Mouse (Mus musculus): ENCODE measurements around the gene Plch1.

Gene Plch1

DNA sequence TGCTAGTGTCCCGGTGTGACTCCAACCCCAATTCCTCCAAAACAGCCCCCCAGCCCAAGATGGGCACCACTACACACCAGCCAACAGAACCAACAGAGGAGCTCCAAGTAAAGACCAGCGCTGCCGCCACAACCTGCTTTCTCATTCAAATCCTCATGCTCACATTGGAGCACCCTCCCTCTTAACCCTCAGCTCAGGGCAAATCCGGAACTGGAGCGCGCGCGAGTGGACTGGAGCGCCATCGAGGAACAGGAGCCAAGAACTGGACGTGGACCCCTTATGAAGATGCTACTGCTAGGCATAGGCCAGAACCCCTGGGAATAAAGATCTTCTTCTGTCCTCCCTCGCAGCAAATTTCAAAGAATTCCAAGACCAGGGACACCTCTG lies at the start of gene Plch1:
TSS of gene Plch1 (minus strand) at position 164 of the 387 bp plus-strand sequence.
- peak; percentile 63 for DNase-seq

DNA sequence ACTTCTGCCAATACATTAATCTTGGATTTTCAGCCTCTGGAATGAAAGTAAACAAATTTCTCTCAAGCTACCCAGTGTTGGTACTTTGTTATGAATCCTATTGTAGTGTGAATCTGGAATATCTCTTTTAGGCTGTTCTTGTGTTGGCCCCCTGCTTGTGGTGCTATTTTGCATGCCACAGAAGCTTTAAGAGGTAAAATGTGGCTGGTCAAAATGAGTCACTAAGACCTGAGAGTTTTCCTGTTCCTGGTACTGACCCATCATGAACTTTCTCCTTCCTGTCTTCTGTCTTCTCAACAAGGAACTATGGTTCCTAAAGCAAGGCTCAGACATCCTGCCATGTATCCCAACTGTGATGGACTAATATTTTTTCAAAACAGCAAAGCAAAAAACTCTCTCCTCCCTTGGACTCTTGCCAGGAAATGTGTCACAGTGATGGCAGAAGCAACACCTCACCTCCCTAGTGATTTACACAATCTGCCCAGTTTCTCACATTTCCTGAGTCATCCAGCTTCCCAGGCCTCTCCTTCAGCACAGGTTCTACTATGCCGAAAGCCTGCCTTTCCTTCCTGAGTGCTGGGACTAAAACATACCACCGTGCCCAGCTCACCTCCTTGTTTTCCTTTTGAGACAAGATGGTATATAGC lies 42.1 kb upstream of the Plch1 start:
- no peak for DNase-seq

DNA sequence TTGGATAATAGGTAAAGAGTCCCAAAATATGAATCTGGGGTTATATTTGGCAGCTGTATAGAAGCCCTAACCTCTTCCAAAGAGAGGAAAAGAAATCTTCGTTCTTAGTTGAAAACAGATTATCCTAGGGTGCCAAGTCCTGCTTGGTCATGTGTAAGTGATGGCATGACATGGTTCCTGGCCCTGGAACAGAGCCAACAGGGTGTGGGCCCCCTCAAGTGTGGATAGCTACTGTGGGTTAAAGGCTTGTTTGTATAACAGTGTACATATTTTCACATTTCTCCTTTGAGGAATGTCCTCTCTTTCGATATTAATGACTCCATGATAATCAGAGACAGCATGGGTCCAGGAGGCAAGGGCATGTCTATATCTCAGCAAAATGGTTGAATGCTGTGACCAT lies 39.7 kb upstream of the Plch1 start:
- DNase-seq, result no peak

DNA sequence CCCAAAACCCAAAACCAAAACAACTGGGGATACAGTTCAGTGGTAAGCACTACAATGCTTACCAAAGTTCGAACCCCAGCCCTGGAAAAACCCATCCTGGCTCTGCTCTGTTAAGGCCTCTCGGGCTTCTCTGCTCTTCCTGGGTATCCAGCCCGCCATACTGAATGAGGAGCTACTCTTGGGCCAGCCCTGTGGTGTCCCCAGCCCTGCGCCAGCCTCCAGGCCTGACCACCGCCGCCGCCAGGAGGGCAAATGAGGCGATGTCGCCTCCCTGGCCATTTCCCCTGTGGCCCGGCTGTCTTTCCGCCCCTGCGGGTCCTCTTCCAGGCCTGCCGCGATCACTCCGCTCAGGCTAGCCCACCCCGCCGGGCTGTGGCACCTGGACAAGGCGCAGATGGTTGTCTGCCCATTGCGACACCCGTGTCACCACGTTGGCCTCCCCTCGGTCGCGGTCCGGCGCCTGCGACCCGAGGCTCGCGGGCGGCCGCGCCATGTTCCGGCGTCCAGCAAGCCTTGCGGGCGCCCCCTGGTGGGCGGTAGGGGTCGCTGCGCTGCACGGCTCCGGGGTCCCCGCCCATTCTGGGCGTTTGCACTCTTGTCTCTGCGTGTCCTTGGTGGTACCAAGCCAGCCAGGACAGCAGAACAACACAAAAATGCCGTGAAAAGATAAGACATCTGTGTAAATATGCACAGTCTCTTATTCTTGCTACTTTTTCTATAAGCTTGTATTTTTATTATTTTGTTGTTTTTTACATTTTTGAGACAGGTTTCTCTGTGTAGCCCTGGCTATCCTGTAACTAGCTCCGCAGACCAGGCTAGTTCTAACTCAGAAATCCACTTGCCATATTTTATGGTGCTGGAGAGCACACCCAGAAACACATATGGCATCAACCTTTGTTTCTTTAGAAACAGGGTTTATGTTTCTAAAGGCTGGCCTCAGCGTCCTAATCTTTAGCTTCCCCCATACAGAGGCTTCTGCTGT lies 29.9 kb upstream of the Plch1 start, which contains the start of gene E130311K13Rik:
TSS of gene E130311K13Rik (minus strand) at position 595 of the 982 bp plus-strand sequence.
- DNase-seq, result peak; percentile 92

DNA sequence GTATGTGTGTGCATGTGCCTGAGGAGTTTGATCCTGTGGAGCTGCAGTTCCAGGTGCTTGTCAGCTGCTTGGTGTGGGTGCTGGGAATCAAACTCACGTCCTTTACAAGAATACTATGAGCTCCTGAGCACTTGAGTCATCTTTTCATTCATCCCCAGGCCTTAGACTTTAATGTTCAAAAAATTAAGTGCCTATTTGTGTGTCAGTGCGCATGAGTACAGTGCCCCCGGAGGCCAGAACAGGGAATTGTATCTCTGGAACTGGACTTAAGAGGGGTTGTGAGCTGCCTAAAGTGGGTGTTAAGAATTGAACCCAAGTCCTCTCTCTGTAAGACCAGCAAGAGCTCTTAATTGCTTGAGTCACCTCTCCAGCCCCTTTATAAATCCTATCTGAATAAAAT lies 20.4 kb upstream of the Plch1 start:
- DNase-seq, result peak; percentile 59

DNA sequence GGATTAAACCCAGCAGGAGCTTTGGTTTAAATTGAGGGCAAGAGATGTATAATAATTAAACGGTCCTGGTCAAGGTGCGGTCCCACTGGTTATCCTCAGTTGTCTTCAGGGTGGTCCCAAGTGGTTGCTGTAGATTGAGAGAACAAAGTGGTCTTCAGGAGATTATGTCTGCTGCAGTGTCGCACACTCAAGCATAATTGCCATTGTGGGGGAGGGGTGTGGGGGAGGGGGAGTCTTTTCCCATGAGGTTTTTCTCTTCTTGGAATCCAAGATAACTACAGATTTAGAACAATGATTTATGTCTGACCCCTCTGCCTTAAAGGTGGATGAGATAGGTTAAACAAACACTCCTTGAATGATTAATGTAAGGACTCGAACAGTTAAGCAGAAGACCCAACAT lies 11.0 kb upstream of the Plch1 start:
- no peak for DNase-seq

DNA sequence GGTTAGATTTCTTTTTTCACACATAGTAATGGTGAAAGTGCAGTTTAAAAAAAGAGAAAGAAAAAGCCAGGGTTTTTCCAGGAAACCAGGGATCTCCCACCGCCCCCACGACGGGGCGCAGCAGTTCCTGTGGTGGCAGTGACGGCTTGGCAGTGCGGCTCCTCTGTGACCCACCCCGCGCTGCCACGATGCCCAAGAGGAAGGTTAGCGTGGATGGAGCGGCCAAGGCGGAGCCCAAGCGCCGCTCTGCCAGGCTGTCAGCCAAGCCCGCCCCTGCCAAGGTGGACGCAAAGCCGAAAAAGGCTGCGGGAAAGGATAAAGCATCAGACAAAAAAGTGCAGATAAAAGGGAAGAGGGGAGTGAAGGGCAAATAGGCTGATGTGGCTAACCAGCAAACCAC lies 6.0 kb upstream of the Plch1 start:
- DNase-seq, result peak; percentile 12

DNA sequence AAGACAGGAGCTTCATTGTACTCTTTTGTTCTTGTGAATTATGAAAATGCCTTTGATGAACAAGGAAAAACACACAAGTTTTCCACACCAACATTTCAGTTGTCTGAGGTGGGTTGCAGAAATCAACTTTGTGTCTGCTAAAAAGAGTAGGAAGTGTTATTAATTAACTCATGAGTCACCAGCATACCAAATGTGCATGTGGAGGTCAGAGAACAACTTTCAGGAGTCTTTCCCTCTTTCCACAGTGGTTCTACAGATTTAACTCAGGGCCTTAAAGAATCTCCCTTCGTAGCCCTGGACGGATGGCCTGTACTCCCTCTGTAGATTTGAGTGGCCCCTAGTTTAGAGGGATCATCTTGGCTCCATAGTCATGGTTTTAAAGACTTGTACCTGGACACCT lies 4.9 kb upstream of the Plch1 start:
- DNase-seq, result no peak

DNA sequence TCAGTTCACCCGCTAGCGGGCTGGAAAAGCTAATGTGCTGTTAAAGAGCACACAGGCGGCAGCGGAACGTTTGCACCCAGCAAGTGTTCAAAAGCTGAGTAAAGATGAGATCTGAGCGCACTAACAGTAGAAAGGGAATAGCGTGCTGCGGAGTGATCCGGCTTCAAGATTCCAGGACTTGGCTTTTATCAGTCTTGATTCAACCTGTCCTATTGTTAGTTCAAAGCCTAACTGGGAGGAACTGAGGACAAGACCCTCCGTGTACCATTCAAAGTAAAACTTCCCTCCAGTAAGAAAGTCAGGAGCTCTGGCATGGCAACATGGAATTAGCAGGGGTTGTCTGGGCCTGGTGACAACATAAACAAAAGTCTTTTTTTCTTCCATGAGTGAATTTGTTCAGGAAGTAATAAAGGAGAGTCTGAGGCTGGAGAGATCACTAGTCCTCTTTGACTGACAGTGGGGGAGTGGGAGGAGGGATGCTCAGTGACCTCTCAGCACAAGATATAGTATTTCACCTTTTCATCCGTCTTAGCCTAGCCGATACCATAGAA lies 824 bp upstream of the Plch1 start:
- no peak for DNase-seq

DNA sequence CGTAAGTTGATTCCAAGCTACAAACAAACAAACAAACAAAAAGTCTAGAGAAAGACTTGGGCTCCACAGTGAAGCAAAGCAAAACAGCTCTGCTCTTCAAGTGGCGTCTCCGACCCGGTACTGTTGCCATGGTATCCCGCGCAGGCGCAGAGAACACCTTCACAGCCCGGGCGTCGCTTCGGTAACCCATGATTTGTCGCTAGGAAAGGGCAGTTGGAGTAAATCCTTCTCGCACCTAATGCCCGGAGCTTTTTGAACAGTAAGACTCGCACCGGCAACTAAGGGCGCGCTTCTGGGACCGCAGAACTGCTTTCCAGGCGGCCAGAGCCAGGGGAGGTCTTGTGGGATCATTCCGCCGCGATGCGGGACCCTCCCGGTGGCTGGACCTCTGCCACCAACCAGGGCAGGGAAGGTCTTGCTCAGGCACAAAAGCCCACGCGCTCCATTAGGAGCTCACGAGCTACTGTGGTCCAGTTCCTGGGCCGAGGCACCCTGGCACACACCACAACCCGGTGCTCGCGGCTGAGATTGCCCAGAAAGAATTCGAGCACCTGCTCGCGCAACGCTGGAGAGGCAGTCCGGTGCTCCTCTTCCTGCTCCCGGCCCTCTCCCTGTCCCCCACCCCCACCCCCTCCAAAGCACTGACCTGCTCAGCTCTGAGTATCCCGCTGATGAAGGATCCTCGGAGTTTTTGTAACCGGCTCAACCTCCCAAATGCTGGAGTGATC lies 527 bp downstream of the Plch1 start:
- peak; percentile 74 for DNase-seq

DNA sequence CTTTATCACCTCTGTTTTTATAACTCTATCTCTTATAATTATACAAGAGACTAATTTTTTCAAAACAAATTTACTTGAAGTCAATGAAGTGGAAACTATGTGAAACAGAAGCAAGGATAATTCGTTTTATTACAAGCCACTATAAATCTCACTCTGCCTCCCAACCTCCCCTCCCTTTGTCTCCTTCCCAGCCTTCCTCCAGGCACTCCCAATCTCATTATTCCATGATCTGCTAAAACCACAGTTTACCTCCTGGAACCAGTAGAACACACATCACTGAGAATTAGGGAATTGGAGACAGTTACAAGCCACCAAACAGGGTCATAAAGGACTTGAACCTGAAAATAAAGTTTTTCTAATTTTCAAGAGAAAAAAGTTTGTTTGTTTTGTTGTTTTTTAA lies 2.1 kb downstream of the Plch1 start:
- DNase-seq, result no peak

DNA sequence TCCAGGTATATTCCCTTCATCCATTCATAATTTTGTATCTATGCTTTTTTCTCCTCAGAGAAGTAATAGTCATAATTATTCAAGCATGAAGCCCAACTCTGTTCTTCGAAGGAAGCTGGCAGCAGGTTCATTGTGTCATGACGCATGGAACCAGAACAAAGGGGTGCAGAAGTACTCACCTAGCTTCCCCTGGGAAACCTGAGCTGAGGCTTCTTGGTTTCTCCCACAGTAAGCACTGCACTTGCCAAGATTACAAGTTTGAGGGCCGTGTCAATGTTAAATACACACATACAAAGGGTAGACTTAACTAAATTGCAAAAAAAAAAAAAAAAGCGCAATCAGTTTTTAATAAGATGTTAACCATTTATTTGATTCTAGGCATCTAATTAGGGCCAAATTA lies 3.0 kb downstream of the Plch1 start:
- no peak for DNase-seq

DNA sequence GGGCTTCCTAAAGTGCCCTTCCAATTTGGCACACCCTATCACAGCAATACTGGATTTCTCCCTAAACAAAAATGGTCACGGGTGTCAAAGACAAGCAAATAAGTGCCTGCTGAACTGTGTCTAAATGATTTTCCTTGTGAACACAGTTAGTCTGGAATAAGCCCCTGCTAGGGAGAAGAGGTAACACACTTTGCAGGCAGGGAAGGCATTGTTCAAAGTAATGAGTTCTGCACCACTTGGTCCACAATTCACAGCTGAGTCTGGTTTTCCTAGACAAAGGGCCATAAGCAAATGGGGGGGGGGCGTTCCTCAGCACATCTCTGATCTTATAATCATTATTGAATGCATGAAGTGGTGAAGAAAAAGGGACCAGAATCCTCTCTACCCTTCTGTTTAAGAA lies 3.5 kb downstream of the Plch1 start:
- DNase-seq, result no peak

DNA sequence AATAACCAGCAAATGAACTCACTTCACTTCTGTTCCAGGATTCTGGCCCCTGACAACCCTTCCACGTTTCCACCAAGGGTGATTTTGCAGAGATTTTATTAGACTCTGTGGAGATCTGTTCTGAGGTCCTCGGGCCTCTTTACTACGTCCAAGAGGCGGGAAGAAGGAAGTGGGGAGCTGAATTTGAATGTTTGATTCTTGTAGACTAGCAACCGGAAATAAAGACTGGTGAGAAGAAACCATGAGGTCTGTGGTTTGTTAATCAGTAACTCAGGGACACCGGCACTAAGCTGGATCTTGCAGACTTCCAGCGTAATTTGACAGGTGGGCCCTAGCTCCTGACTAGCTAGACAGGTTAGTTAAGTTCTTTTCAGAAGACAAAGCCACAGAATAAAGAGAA lies 5.6 kb downstream of the Plch1 start:
- no peak for DNase-seq

DNA sequence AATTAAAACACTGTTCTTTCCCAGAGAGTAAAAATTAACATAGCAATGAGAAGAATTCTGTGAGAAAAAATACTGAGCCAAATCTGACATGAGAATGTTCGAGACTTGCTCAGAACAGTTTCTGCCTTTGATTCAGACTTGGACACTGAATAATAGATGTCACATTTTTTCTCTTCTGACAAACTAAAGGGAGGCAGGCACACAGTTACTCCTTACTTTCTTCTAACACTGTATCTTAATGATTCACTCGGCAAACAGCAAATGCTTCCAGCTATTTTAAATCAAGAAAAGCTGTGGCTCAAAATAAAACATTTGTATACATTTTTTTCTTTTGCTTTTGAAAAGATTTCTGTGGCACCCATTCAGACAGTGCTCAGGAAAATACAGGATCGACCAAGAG lies 7.1 kb downstream of the Plch1 start:
- no peak for DNase-seq

DNA sequence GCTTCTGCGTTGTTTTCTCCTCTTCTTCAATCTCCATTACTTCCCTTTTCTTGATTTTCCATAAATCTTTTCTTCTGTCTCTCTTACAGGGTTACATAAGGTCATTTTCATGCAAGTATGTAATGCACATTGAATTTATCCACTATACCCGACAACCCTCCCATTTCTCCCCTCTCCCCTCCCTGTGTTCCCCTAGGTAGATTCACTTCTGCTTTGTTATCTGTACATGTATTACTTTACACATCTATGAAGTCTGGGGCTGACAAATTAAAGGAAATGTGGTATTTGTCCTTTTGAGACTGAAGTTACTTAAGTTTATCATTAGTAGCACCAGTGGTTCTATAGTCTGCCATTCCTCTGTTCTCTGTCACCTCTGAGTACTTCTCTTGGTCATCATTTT lies 18.2 kb downstream of the Plch1 start:
- DNase-seq, result no peak

DNA sequence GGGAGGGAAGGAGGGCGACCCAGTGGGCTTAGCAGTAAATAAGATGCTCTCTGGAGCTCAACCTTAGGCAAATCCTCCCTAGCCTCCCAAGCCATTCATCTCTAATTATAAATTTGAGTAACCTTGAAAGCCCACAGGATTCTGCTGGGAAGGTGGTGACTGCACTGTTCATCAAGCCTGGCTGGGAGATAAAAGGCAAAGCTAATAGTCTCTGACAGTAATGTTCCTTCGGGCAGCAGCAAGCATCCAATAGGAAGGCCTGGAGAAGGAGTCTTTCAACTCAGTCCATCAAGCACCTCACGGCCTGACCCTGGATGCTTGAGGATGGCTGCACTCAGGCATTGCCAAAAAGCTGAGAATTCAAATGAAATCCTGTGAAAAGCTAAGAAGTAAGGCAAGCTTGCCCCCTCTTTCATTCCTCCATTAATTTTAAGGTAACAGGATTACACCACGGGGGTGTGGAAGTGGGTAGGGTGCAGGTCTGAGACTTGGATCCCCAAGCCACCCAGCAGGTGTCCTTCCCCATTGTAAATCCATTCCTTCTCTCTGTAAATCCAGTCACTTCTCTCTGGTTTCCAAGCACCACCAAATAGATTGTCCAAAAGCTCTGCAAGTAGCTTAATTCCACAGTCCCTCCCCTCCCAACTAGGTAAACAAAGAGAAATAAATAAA lies 20.1 kb downstream of the Plch1 start:
- no peak for DNase-seq

DNA sequence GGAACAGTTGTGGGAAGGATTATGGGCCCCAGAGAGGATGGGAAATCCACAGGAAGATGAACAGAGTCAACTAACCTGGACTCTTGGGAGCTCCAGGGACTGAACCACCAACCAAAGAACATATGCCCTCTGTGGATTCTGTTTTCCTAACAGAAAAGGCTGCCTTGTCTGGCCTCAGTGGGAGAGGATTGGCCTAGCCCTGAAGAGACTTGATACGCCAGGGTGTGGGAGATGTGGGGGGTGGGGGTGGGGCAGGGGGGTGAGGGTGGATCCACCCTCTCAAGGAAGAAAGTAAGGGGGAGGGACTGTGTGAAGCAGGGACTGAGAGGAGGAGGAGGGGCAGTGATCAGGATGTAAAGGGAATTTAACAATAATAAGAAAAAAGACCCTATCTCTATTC lies 26.5 kb downstream of the Plch1 start:
- no peak for DNase-seq

DNA sequence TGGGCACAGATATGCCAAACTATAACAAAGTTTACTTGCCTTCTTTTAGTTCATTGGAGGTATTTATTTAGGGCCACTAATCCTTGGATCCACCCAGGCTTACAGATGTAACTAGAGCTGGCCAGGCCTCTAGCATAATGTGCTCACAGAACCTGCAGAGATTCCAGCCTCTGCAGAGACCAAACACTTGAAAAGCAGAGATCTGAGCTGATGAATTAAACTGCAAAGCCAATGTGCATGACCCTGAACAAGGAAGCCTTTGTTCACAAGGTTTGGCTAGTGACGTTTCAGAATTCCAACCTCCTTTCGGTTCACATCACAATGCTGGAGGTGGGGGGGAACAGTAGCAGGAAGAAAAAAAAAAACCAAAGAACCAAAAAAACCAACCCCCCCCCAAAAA lies 28.0 kb downstream of the Plch1 start:
- no peak for DNase-seq

DNA sequence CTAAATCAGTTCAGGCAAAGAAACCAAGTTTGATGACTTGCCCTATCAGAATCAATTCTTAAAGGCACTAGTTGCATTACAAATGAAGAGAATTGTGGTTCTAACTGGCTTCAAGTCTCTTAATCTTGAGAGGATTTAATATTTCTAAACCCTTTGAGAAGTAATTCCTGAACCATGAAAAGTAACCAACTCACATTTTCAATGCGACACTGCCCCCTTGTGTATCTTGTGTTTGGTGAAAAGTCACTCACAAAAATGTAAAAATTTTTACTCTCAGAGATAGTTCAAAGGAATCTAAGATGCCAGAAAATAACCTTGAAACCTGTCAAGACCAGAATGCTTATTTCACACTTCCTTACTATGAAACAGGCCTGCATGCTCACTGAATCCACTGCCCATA lies 31.0 kb downstream of the Plch1 start:
- DNase-seq, result peak; percentile 6

DNA sequence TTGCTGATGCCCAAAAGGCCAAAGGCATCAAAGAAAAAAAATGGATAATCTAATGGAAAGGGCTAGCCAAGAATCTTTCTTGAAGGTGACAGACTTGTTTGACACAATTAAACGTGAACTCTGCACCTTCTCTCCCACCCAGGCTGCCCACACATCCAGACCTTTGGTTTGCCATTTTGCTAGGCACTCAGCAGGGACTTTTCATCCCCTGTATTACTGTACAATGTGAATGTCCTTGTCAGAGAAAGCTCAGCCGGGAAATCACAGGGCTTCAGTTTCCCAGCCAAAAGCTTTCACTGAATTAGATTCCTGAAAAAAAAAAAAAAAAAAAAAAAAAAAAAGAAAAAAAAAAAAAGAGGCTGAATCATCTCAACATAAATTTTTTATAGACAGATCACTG lies 34.2 kb downstream of the Plch1 start:
- no peak for DNase-seq

DNA sequence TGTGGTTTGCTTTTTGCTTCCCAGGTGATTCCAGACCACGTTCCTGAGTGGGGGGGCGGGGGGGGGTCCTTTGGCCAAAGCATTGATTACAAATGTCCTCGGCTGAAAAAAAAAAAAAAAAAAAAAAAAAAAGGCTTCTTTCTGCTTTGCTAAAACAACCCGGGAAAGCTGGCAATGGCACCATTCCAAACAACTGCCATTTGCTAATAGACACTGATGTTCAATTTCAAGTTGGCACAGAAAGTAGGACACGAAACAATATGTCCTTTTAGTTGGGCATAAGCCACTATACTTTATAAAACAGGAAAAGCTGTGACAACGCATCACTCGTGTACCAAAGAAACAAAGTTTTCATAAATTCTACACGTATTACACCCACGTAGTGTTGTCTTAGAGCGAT lies 36.6 kb downstream of the Plch1 start:
- no peak for DNase-seq

DNA sequence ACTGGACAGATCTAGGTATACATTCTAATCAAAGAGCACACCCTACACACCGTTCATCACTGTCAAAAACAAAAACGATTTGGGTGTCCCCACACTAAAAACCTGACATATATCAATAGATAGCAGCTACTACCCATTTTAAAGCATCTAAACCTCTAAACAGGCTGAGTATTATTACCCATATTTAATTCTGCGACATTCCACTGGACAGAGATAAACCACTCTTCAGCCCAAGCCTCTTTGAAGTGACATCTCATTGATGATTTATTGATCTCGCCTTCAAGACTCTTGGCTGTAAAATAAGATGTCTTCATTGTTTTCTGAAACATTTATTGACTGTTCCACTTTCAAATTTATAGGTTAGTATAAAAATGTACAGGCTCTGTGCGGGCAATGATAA lies 46.4 kb downstream of the Plch1 start:
- DNase-seq, result no peak

Measured in thymus, postnatal 4 days (tissue).